31 mouse cellular contexts compared by ENCODE assay signal in genomic region chr15:102191699-102192098, GRCm38 (mm10). TPM values are rescaled to one million over a fixed set of nuclear protein-coding genes. Genes with fewer than 3 reads are reported as not detected.
DNase-seq lines count a peak whose midpoint lies in the region; ATAC-seq and TF ChIP-seq lines count a peak whose summit lies in the region.
"Had no signal": no experiment of that assay in that cellular context is flagged by ENCODE, and none has a peak within 500 bp of the region (broad histone marks: within the 10 kb centered on the region; RNA-seq: fewer than 3 reads in every experiment).

No protein-coding gene starts in this region.

- ATAC-seq in forebrain, embryonic 11.5 days (replicated peaks; ENCODE audit: low FRiP score): no peak
- no peak for ATAC-seq in forebrain, embryonic 13.5 days
- peak; percentile 13; the same call in 1 of the 2 replicates for ATAC-seq in liver, embryonic 15.5 days (ENCODE audit: insufficient read depth)
- ATAC-seq in hindbrain, postnatal 0 days: no peak
- ATAC-seq: CD4-positive, CD25-positive, alpha-beta regulatory T cell, adult 4 months; forebrain, embryonic 14.5 days; midbrain, embryonic 13.5 days had no signal

- H3K27me3 ChIP-seq in forebrain, embryonic 11.5 days (ENCODE audit: control insufficient read depth, insufficient read depth, low read length): no peaks in the 10 kb centered on the region
- no peaks in the 10 kb centered on the region for H3K27me3 ChIP-seq in forebrain, embryonic 13.5 days
- no peaks in the 10 kb centered on the region for H3K27me3 ChIP-seq in E14TG2a.4 (ENCODE audit: insufficient read depth, low read length)
- H3K27me3 ChIP-seq in liver, embryonic 15.5 days: no peaks in the 10 kb centered on the region
- no peaks in the 10 kb centered on the region for H3K27me3 ChIP-seq in hindbrain, postnatal 0 days (ENCODE audit: insufficient read depth, low read length)
- H3K27me3 ChIP-seq: embryonic facial prominence, embryonic 12.5 days; hindbrain, embryonic 15.5 days; limb, embryonic 13.5 days; lung, embryonic 15.5 days; midbrain, embryonic 13.5 days; neural tube, embryonic 13.5 days had no signal

- H3K36me3 ChIP-seq in forebrain, embryonic 11.5 days (ENCODE audit: control insufficient read depth, insufficient read depth, low read length): no peaks in the 10 kb centered on the region
- H3K36me3 ChIP-seq in forebrain, embryonic 13.5 days (ENCODE audit: poor library complexity, severe bottlenecking): peaks cover 4% of the 10 kb centered on the region; the same call in 1 of the 2 replicates
- peaks cover 55% of the 10 kb centered on the region for H3K36me3 ChIP-seq in E14TG2a.4 (ENCODE audit: insufficient read depth, low read length)
- H3K36me3 ChIP-seq in liver, embryonic 15.5 days (replicated peaks): no peaks in the 10 kb centered on the region
- H3K36me3 ChIP-seq in hindbrain, postnatal 0 days (ENCODE audit: insufficient read depth, low read length): 0 out of 2 replicates have a peak, but pooled peaks cover under 1% of the 10 kb centered on the region
- H3K36me3 ChIP-seq: hindbrain, embryonic 15.5 days; lung, embryonic 15.5 days; midbrain, embryonic 13.5 days; neural tube, embryonic 13.5 days had no signal

- no peak overlapping the region for H3K27ac ChIP-seq in forebrain, embryonic 11.5 days (ENCODE audit: low read depth, low read length)
- H3K27ac ChIP-seq in forebrain, embryonic 13.5 days: no peak overlapping the region
- peak overlapping the region; percentile 69 for H3K27ac ChIP-seq in liver, embryonic 15.5 days (replicated peaks)
- H3K27ac ChIP-seq in hindbrain, postnatal 0 days: no peak overlapping the region
- H3K27ac ChIP-seq: heart, embryonic 10.5 days; hindbrain, embryonic 15.5 days; layer of hippocampus, adult 2 months; limb, embryonic 13.5 days; lung, embryonic 15.5 days; midbrain, embryonic 13.5 days; neural tube, embryonic 13.5 days had no signal

- H3K9ac ChIP-seq in forebrain, embryonic 11.5 days (ENCODE audit: low read length): no peak overlapping the region
- no peak overlapping the region for H3K9ac ChIP-seq in forebrain, embryonic 13.5 days
- no peak overlapping the region for H3K9ac ChIP-seq in liver, embryonic 15.5 days
- no peak overlapping the region for H3K9ac ChIP-seq in hindbrain, postnatal 0 days (replicated peaks; ENCODE audit: low read length)
- H3K9ac ChIP-seq: embryonic facial prominence, embryonic 12.5 days; hindbrain, embryonic 15.5 days; limb, embryonic 13.5 days; lung, embryonic 15.5 days; midbrain, embryonic 13.5 days; neural tube, embryonic 13.5 days had no signal

- 79% methylated on average over 7 of the region's 7 CpGs for WGBS in forebrain, embryonic 11.5 days
- 87% methylated on average over 7 of the region's 7 CpGs for WGBS in forebrain, embryonic 13.5 days
- 53% methylated on average over 7 of the region's 7 CpGs for WGBS in liver, embryonic 15.5 days (ENCODE audit: insufficient replicate concordance)
- WGBS in hindbrain, postnatal 0 days: 78% methylated on average over 7 of the region's 7 CpGs

- no peaks in the 10 kb centered on the region for H3K9me3 ChIP-seq in forebrain, embryonic 11.5 days (ENCODE audit: control insufficient read depth, low read length)
- no peaks in the 10 kb centered on the region for H3K9me3 ChIP-seq in forebrain, embryonic 13.5 days (replicated peaks)
- no peaks in the 10 kb centered on the region for H3K9me3 ChIP-seq in E14TG2a.4 (ENCODE audit: low read length)
- H3K9me3 ChIP-seq in liver, embryonic 15.5 days (replicated peaks): no peaks in the 10 kb centered on the region
- no peaks in the 10 kb centered on the region for H3K9me3 ChIP-seq in hindbrain, postnatal 0 days (ENCODE audit: low read length)
- H3K9me3 ChIP-seq: embryonic facial prominence, embryonic 12.5 days; heart, embryonic 10.5 days; hindbrain, embryonic 15.5 days; limb, embryonic 13.5 days; lung, embryonic 15.5 days; megakaryocyte, embryonic 14.5 days; midbrain, embryonic 13.5 days; neural tube, embryonic 13.5 days had no signal

- no peak overlapping the region for H3K4me3 ChIP-seq in forebrain, embryonic 11.5 days (ENCODE audit: low read depth, low read length)
- no peak overlapping the region for H3K4me3 ChIP-seq in forebrain, embryonic 13.5 days
- 0 out of 2 replicates have a peak overlapping the region, but pooled peaks have one; percentile 14 for H3K4me3 ChIP-seq in E14TG2a.4 (replicated peaks; ENCODE audit: low read length)
- H3K4me3 ChIP-seq in liver, embryonic 15.5 days (replicated peaks): no peak overlapping the region
- no peak overlapping the region for H3K4me3 ChIP-seq in hindbrain, postnatal 0 days (ENCODE audit: low read length)
- H3K4me3 ChIP-seq: embryonic facial prominence, embryonic 12.5 days; erythroblast, embryonic 14.5 days; heart, embryonic 10.5 days; hindbrain, embryonic 15.5 days; layer of hippocampus, adult 2 months; limb, embryonic 13.5 days; lung, embryonic 15.5 days; megakaryocyte, embryonic 14.5 days; midbrain, embryonic 13.5 days; neural tube, embryonic 13.5 days had no signal

- H3K4me2 ChIP-seq in forebrain, embryonic 11.5 days (ENCODE audit: low read depth, low read length, severe bottlenecking): no peak overlapping the region
- H3K4me2 ChIP-seq in forebrain, embryonic 13.5 days: no peak overlapping the region
- no peak overlapping the region for H3K4me2 ChIP-seq in liver, embryonic 15.5 days
- H3K4me2 ChIP-seq in hindbrain, postnatal 0 days (ENCODE audit: low read depth, low read length): no peak overlapping the region
- H3K4me2 ChIP-seq: embryonic facial prominence, embryonic 12.5 days; hindbrain, embryonic 15.5 days; limb, embryonic 13.5 days; lung, embryonic 15.5 days; midbrain, embryonic 13.5 days; neural tube, embryonic 13.5 days had no signal

- H3K4me1 ChIP-seq in forebrain, embryonic 11.5 days (replicated peaks; ENCODE audit: control insufficient read depth, insufficient read depth, low read length): no peaks in the 10 kb centered on the region
- no peaks in the 10 kb centered on the region for H3K4me1 ChIP-seq in forebrain, embryonic 13.5 days
- H3K4me1 ChIP-seq in E14TG2a.4 (replicated peaks; ENCODE audit: low read depth, low read length): peaks cover 88% of the 10 kb centered on the region
- H3K4me1 ChIP-seq in liver, embryonic 15.5 days (replicated peaks): peaks cover 46% of the 10 kb centered on the region
- H3K4me1 ChIP-seq in hindbrain, postnatal 0 days (ENCODE audit: insufficient read depth, low read length): no peaks in the 10 kb centered on the region
- H3K4me1 ChIP-seq: hindbrain, embryonic 15.5 days; midbrain, embryonic 13.5 days; neural tube, embryonic 13.5 days had no signal

- TF ChIP-seq CTCF in E14TG2a.4 (conservative IDR thresholded peaks at IDR 0.05; ENCODE audit: low read length): no peak
- no peak for TF ChIP-seq CTCF in hindbrain, postnatal 0 days (IDR thresholded peaks at IDR 0.05; ENCODE audit: low read depth)

- DNase-seq in forebrain, embryonic 11.5 days (ENCODE audit: low spot score): peak; percentile 39
- peak; percentile 34 for DNase-seq in liver
- no peak for DNase-seq in hindbrain, postnatal 0 days (ENCODE audit: low spot score)
- no peak for DNase-seq in spleen, postnatal 14 days (ENCODE audit: low spot score in 2 of 2)
- DNase-seq in frontal cortex, postnatal 36 days (ENCODE audit: low spot score in 2 of 2): no peak
- DNase-seq: adrenal gland, postnatal 36 days; cerebellum, adult 11-12 months; cerebellum, postnatal 10 days; gastrocnemius, postnatal 10 days; kidney, adult 18-20 months; kidney, postnatal 25 days; layer of hippocampus, postnatal 36 days; lung, postnatal 36 days; thymus, adult 18-20 months; thymus, postnatal 4 days had no signal

RNA-seq across cellular contexts. Expression of gene Zfp740, which starts 11.3 kb away (rescaled TPM):
- 79.8 and 80.7 TPM in 2 replicates for polyA plus RNA-seq in forebrain, embryonic 11.5 days (2014; fragmentation: Nextera tagmentation; extraction: Ambion mirVana)
- polyA plus RNA-seq in forebrain, embryonic 13.5 days (2015; fragmentation: Nextera tagmentation; extraction: Ambion mirVana): 90.0 and 98.7 TPM in 2 replicates
- 15.3 and 18.9 TPM in 2 replicates for polyA plus RNA-seq in liver, embryonic 15.5 days (2015; fragmentation: Nextera tagmentation; extraction: Ambion mirVana)
- total RNA-seq in hindbrain, postnatal 0 days (2014; rRNA removed): 49.5 and 61.0 TPM in 2 replicates
- 33.8 and 37.7 TPM in 2 replicates for polyA plus RNA-seq in hindbrain, postnatal 0 days (2015; fragmentation: Nextera tagmentation; extraction: Ambion mirVana)

RNA-seq across cellular contexts. Expression of gene Csad, which starts 12.8 kb away (rescaled TPM):
- polyA plus RNA-seq in forebrain, embryonic 11.5 days (2014; fragmentation: Nextera tagmentation; extraction: Ambion mirVana): 38.2 and 39.2 TPM in 2 replicates
- 42.7 and 46.4 TPM in 2 replicates for polyA plus RNA-seq in forebrain, embryonic 13.5 days (2015; fragmentation: Nextera tagmentation; extraction: Ambion mirVana)
- polyA plus RNA-seq in liver, embryonic 15.5 days (2015; fragmentation: Nextera tagmentation; extraction: Ambion mirVana): 40.5 and 56.5 TPM in 2 replicates
- 56.9 and 67.2 TPM in 2 replicates for total RNA-seq in hindbrain, postnatal 0 days (2014; rRNA removed)
- 41.8 and 43.1 TPM in 2 replicates for polyA plus RNA-seq in hindbrain, postnatal 0 days (2015; fragmentation: Nextera tagmentation; extraction: Ambion mirVana)

RNA-seq across cellular contexts. Expression of gene Itgb7, which starts 40.0 kb away (rescaled TPM):
- 0.76 and 1.1 TPM in 2 replicates for polyA plus RNA-seq in forebrain, embryonic 11.5 days (2014; fragmentation: Nextera tagmentation; extraction: Ambion mirVana)
- 0.32 and 0.48 TPM in 2 replicates for polyA plus RNA-seq in forebrain, embryonic 13.5 days (2015; fragmentation: Nextera tagmentation; extraction: Ambion mirVana)
- 6.4 and 6.6 TPM in 2 replicates for polyA plus RNA-seq in liver, embryonic 15.5 days (2015; fragmentation: Nextera tagmentation; extraction: Ambion mirVana)
- total RNA-seq in hindbrain, postnatal 0 days (2014; rRNA removed): 0.40 and 1.2 TPM in 2 replicates
- polyA plus RNA-seq in hindbrain, postnatal 0 days (2015; fragmentation: Nextera tagmentation; extraction: Ambion mirVana): 1.3 and 2.1 TPM in 2 replicates

RNA-seq across cellular contexts. Expression of gene Soat2, which starts 41.4 kb away (rescaled TPM):
- polyA plus RNA-seq in forebrain, embryonic 11.5 days (2014; fragmentation: Nextera tagmentation; extraction: Ambion mirVana): not detected in 2 replicates
- 0.10 TPM in 1 of 2 replicates, not detected in the other for polyA plus RNA-seq in forebrain, embryonic 13.5 days (2015; fragmentation: Nextera tagmentation; extraction: Ambion mirVana)
- polyA plus RNA-seq in liver, embryonic 15.5 days (2015; fragmentation: Nextera tagmentation; extraction: Ambion mirVana): 33.1 and 34.7 TPM in 2 replicates
- 0.16 TPM in 1 of 2 replicates, not detected in the other for total RNA-seq in hindbrain, postnatal 0 days (2014; rRNA removed)
- 0.09 TPM in 1 of 2 replicates, not detected in the other for polyA plus RNA-seq in hindbrain, postnatal 0 days (2015; fragmentation: Nextera tagmentation; extraction: Ambion mirVana)
- total RNA-seq: layer of hippocampus, adult 2 months had no signal
- polyA plus RNA-seq: forebrain, embryonic 14.5 days; midbrain, embryonic 13.5 days had no signal

RNA-seq across cellular contexts. Expression of gene Igfbp6, which starts 47.5 kb away (rescaled TPM):
- 0.33 TPM in 1 of 2 replicates, not detected in the other for polyA plus RNA-seq in forebrain, embryonic 11.5 days (2014; fragmentation: Nextera tagmentation; extraction: Ambion mirVana)
- polyA plus RNA-seq in forebrain, embryonic 13.5 days (2015; fragmentation: Nextera tagmentation; extraction: Ambion mirVana): 0.37 and 0.40 TPM in 2 replicates
- 1.8 and 1.9 TPM in 2 replicates for polyA plus RNA-seq in liver, embryonic 15.5 days (2015; fragmentation: Nextera tagmentation; extraction: Ambion mirVana)
- 5.6 and 12.8 TPM in 2 replicates for total RNA-seq in hindbrain, postnatal 0 days (2014; rRNA removed)
- polyA plus RNA-seq in hindbrain, postnatal 0 days (2015; fragmentation: Nextera tagmentation; extraction: Ambion mirVana): 9.7 and 11.5 TPM in 2 replicates
- total RNA-seq: granulocyte monocyte progenitor cell, adult 5-6 weeks had no signal

Comparison
In these comparisons a context has a peak if more than half of its experiments do, and no peak if none do; other contexts are left out.
1. DNase-seq: peak in forebrain, embryonic 11.5 days (single experiment) and liver (single experiment); none in hindbrain, postnatal 0 days (single experiment), spleen, postnatal 14 days (0 of 2) and frontal cortex, postnatal 36 days (0 of 2).